Mouse (Mus musculus) kidney, postnatal 0 days (tissue): ENCODE data around the gene Zfp36l1. TPM values are rescaled to one million over a fixed set of nuclear protein-coding genes. Genes with fewer than 3 reads are reported as not detected.

Experiments used
- ATAC-seq: fragments of 200-750 bp; cut with Nextera tagmentation; replicated peaks from 2 replicates; pipeline ENCODE4 v1.8.0; 2017; ENCODE audit warnings: low read depth, moderate number of reproducible peaks, moderate TSS enrichment, moderate library complexity; ENCODE audit not compliant: low FRiP score
- DNase-seq: peaks from one replicate; pipeline ENCODE4 v3.0.0-alpha.2; 2016; ENCODE audit warnings: low spot score
- H3K27ac ChIP-seq: fragments of 300-500 bp; sonication (generic); 2 replicates; pipeline ENCODE4 v1.5.1; 2014; ENCODE audit warnings: mild to moderate bottlenecking
- H3K27me3 ChIP-seq: fragments of 300-500 bp; sonication (generic); 2 replicates; pipeline ENCODE4 v1.6.1; 2014; ENCODE audit warnings: low read length, mixed read lengths; ENCODE audit not compliant: insufficient read depth
- H3K36me3 ChIP-seq: fragments of 300-500 bp; sonication (generic); 2 replicates; pipeline ENCODE4 v1.6.1; 2014; ENCODE audit warnings: low read length, mixed read lengths; ENCODE audit not compliant: insufficient read depth
- H3K4me1 ChIP-seq: fragments of 300-500 bp; sonication (generic); replicated peaks from 2 replicates; pipeline ENCODE4 v1.6.1; 2014; ENCODE audit warnings: antibody characterized with exemption, low read length, mixed read lengths; ENCODE audit not compliant: insufficient read depth
- H3K4me2 ChIP-seq: fragments of 300-500 bp; sonication (generic); 2 replicates; pipeline ENCODE4 v1.6.1; 2014; ENCODE audit warnings: mild to moderate bottlenecking, low read length, moderate library complexity, mixed read lengths
- H3K4me3 ChIP-seq: fragments of 300-500 bp; sonication (generic); replicated peaks from 2 replicates; pipeline ENCODE4 v1.5.1; 2014; ENCODE audit warnings: low read depth, low read length
- H3K9ac ChIP-seq: fragments of 300-500 bp; sonication (generic); 2 replicates; pipeline ENCODE4 v1.6.1; 2014; ENCODE audit warnings: low read depth, low read length
- H3K9me3 ChIP-seq: fragments of 300-500 bp; sonication (generic); replicated peaks from 2 replicates; pipeline ENCODE4 v1.6.1; 2016; ENCODE audit warnings: low read length, inconsistent platforms, mixed read lengths
- CTCF ChIP-seq: IDR thresholded peaks from 2 replicates; pipeline ENCODE4 v1.5.1; 2016; ENCODE audit warnings: antibody characterized with exemption, low read depth, mild to moderate bottlenecking, moderate library complexity
- WGBS: fragments of 180-500 bp; shearing (Covaris S2); extraction: QIAGEN DNeasy Blood & Tissue Kit; methylation state at CpG from one replicate; pipeline ENCODE4 v1.1.7; 2014; 5-methylcytosine and 5-hydroxymethylcytosine counted together
- polyA plus RNA-seq: library from polyadenylated mRNA; unstranded; fragments of >200 nt; fragmentation: Nextera tagmentation; extraction: Ambion mirVana; gene quantifications from 2 replicates; pipeline ENCODE4 v1.2.1, GENCODE M21; 2015

Zfp36l1 gene
- polyA plus RNA-seq: 141 and 160 TPM in 2 replicates

GRCm38 (mm10) chr12:80112852-80113551 is at the start of gene Zfp36l1:
Gene Zfp36l1, minus strand, starts transcription at chr12:80113013.
- H3K36me3 ChIP-seq: peaks cover 10% of the 10 kb centered on the region
- under 1% methylated on average over 38 of the region's 42 CpGs for WGBS
- H3K9ac ChIP-seq: peak within 1 kb of the TSS; percentile 98
- no peaks in the 10 kb centered on the region for H3K27me3 ChIP-seq
- TF ChIP-seq CTCF: no peak
- H3K4me1 ChIP-seq: 0 out of 2 replicates have a peak, but pooled peaks cover 8% of the 10 kb centered on the region
- peak; percentile 100 for DNase-seq
- ATAC-seq: peak; percentile 65
- no peaks in the 10 kb centered on the region for H3K9me3 ChIP-seq
- H3K27ac ChIP-seq: peak within 1 kb of the TSS; percentile 100
- H3K4me2 ChIP-seq: peak within 1 kb of the TSS; percentile 85
- peak within 1 kb of the TSS; percentile 96 for H3K4me3 ChIP-seq

GRCm38 (mm10) chr12:80162448-80162847 is 49.6 kb upstream of the Zfp36l1 start:
- Histone ChIP-seq H3K9me3 (no peaks in the 10 kb centered on the region), H3K9ac (no peak overlapping the region), H3K27ac (no peak overlapping the region), H3K4me2 (no peak overlapping the region), H3K27me3 (no peaks in the 10 kb centered on the region), H3K4me3 (no peak overlapping the region), H3K4me1 (no peaks in the 10 kb centered on the region), H3K36me3 (peaks cover 7% of the 10 kb centered on the region; the same call in 1 of the 2 replicates)
- peak; percentile 41 for TF ChIP-seq CTCF
- DNase-seq (no peak), ATAC-seq (no peak)
- WGBS: 84% methylated on average over 3 of the region's 3 CpGs

GRCm38 (mm10) chr12:80157675-80158074 is 44.9 kb upstream of the Zfp36l1 start:
- no peak overlapping the region for H3K4me2 ChIP-seq
- peak; percentile 76 for DNase-seq
- 6% methylated on average over 5 of the region's 5 CpGs for WGBS

GRCm38 (mm10) chr12:80153687-80154326 is 41.0 kb upstream of the Zfp36l1 start:
- 39% methylated on average over 10 of the region's 10 CpGs for WGBS
- Histone ChIP-seq H3K36me3 (no peaks in the 10 kb centered on the region), H3K9ac (no peak overlapping the region), H3K4me3 (no peak overlapping the region), H3K27me3 (no peaks in the 10 kb centered on the region), H3K4me1 (no peaks in the 10 kb centered on the region), H3K9me3 (no peaks in the 10 kb centered on the region), H3K4me2 (no peak overlapping the region), H3K27ac (no peak overlapping the region)
- ATAC-seq (no peak), DNase-seq (peak; percentile 86)
- peak; percentile 88 for TF ChIP-seq CTCF

More at GRCm38 (mm10) chr12:80157675-80158074, 44.9 kb upstream of the Zfp36l1 start:
- no peak overlapping the region for H3K9ac ChIP-seq
- H3K4me1 ChIP-seq: no peaks in the 10 kb centered on the region
- no peaks in the 10 kb centered on the region for H3K36me3 ChIP-seq
- no peaks in the 10 kb centered on the region for H3K9me3 ChIP-seq
- no peak overlapping the region for H3K27ac ChIP-seq
- H3K27me3 ChIP-seq: no peaks in the 10 kb centered on the region
- no peak for ATAC-seq
- TF ChIP-seq CTCF: peak; percentile 81
- no peak overlapping the region for H3K4me3 ChIP-seq

- Histone ChIP-seq H3K36me3 (no peaks in the 10 kb centered on the region), H3K4me2 (no peak overlapping the region), H3K4me3 (no peak overlapping the region), H3K9ac (no peak overlapping the region), H3K9me3 (no peaks in the 10 kb centered on the region), H3K4me1 (no peaks in the 10 kb centered on the region), H3K27ac (no peak overlapping the region), H3K27me3 (no peaks in the 10 kb centered on the region)
- ATAC-seq (no peak), DNase-seq (no peak)
- 79% methylated on average over 6 of the region's 6 CpGs for WGBS
- TF ChIP-seq CTCF: no peak; the same call in 1 of the 2 replicates
These were observed 40.3 kb upstream of the Zfp36l1 start for GRCm38 (mm10) chr12:80153078-80153477.

GRCm38 (mm10) chr12:80151821-80152220 is 39.0 kb upstream of the Zfp36l1 start:
- Histone ChIP-seq H3K27ac (no peak overlapping the region), H3K27me3 (no peaks in the 10 kb centered on the region), H3K4me1 (no peaks in the 10 kb centered on the region), H3K9me3 (no peaks in the 10 kb centered on the region), H3K4me3 (no peak overlapping the region), H3K4me2 (no peak overlapping the region), H3K9ac (no peak overlapping the region), H3K36me3 (no peaks in the 10 kb centered on the region)
- peak; percentile 44; the same call in 1 of the 2 replicates for TF ChIP-seq CTCF
- 90% methylated on average over 6 of the region's 6 CpGs for WGBS
- ATAC-seq: no peak
- no peak for DNase-seq
